Mouse (Mus musculus): Measurements from ENCODE around the gene Arhgef2. TPM values are rescaled to one million over a fixed set of nuclear protein-coding genes. Genes with fewer than 3 reads are reported as not detected.
"Not testable (repeated sequence)": the region's sequence is repeated elsewhere in the genome, so short reads cannot be mapped to it uniquely, and the experiment has no call there.

Gene Arhgef2
- total RNA-seq (2021), result 100 to 1,000 TPM; 250 to 281 TPM

DNA sequence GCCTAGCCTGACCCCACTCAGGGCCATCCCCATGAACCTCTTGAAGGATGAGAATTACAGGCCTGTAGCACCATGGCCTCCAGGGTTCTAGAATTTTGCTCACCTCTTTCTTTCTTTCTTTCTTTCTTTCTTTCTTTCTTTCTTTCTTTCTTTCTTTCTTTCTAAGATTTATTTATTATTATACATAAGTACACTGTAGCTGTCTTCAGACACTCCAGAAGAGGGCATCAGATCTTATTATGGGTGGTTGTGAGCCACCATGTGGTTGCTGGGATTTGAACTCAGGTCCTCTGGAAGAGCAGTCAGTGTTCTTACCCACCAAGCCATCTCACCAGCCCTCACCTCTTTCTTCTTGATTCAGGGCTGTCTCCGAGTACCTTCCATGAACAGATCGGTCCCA lies at the start of gene Arhgef2:
TSS of gene Arhgef2 (plus strand) at position 301 of the 400 bp plus-strand sequence.
- DNase-seq (ENCODE audit: low spot score in 2 of 2); intact Hi-C loops (cut with DNase I): not testable (repeated sequence)

- no peak for DNase-seq (ENCODE audit: low spot score in 2 of 2)
- intact Hi-C loops (cut with DNase I), result no loop called here
These were observed 49.1 kb upstream of the Arhgef2 start for GRCm38 (mm10) chr3:88556616-88557015.

GRCm38 (mm10) chr3:88559596-88559995 lies 46.2 kb upstream of the Arhgef2 start:
- intact Hi-C loops (cut with DNase I), result no loop called here
- no peak for DNase-seq (ENCODE audit: low spot score in 2 of 2)

DNA sequence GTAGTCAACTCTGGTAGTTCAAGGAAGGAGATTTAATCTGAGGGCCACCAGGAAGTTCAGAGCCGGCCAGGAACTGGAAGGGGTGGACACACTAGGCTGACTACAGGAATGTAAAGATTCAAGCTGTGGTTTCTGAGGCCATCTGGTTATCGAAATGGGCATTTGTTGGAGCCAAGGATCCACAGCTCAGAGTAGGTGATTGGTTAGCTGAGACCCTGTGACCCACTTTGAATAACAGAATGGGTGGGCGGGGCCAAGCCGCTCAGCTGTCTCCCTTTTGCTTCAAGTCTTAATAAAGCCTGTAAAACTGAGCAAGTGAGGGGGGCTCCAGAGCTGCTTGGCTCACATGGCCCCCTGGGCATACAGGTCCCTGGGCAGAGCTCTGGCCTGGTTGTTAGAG lies 43.8 kb upstream of the Arhgef2 start:
- intact Hi-C loops (cut with DNase I), result no loop called here

DNA sequence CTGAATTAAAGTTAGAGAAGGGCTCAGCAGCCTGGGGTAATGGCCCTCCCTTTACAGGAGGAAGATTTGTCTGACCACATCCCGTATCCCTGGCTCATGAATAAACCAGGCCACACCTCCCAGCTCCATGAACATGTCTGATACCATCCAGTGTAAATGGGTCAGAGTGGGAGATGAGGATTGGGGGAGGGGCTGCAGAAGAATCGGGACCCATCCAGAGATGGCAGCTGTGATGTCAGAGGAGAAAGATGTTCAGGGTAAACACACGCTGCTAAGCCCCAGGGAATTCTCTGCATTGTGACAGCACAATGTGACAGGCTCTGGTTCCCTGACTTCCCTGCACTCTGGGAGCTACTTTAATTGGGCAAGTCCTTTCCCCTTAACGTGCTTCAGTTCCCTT lies 42.3 kb upstream of the Arhgef2 start:
- DNase-seq (ENCODE audit: low spot score in 2 of 2), result no peak
- intact Hi-C loops (cut with DNase I), result no loop called here

More for the DNA sequence above, 43.8 kb upstream of the Arhgef2 start:
- no peak for DNase-seq (ENCODE audit: low spot score in 2 of 2)

GRCm38 (mm10) chr3:88563966-88564365 lies 41.8 kb upstream of the Arhgef2 start:
- intact Hi-C loops (cut with DNase I), result no loop called here
- DNase-seq (ENCODE audit: low spot score in 2 of 2), result no peak

DNA sequence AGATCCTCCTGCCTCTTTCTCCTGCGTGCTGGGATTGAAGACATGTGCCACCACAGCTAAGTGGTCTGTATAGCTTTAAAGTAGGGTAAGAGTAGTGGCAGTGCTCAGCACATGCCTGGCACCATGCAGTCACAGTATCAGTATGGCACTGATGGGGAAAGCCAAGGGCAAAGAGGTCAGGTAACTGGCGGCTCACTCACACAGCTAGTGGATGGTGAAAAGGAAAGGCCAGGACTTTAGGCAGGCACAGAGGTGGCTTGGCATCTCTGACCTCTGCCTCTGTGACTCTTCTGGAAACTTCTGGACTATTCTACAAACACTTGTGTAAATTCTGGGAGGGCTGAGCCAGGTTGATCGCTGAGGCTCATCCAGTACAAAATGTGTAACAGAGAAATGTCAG lies 39.6 kb upstream of the Arhgef2 start:
- intact Hi-C loops (cut with DNase I), result no loop called here

DNA sequence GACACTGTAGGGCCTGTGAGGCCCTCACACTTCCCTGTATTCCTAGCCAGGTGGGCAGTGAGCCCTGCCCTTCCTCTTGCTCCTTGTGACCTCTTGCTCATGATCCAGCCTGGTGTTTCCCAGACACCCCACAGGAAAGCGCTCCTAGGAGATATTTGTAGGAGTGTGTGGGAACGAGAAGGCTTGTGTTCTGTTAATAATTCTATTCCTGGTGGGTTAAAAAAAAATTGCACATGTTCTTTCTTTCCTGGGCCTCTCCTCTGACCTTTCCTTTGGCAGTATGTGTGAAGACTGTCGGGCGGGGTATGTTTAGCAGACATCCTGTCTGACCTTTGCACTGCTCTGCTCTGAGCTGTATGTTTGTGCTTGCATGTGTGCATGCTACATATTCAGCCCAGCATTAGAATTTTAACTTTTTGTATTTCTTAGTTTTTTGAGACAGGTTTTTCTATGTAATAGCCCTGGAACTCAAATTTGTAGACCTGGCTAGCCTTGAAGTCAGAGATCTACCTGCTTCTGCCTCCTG lies 39.2 kb upstream of the Arhgef2 start:
- no peak for DNase-seq (ENCODE audit: low spot score in 2 of 2)
- intact Hi-C loops (cut with DNase I), result no loop called here

More for the DNA sequence above, 39.6 kb upstream of the Arhgef2 start:
- DNase-seq (ENCODE audit: low spot score in 2 of 2), result no peak

GRCm38 (mm10) chr3:88567892-88568291 lies 37.9 kb upstream of the Arhgef2 start:
- intact Hi-C loops (cut with DNase I), result no loop called here

GRCm38 (mm10) chr3:88568615-88569014 lies 37.2 kb upstream of the Arhgef2 start:
- no peak for DNase-seq (ENCODE audit: low spot score in 2 of 2)
- intact Hi-C loops (cut with DNase I), result no loop called here

More at GRCm38 (mm10) chr3:88567892-88568291, 37.9 kb upstream of the Arhgef2 start:
- no peak for DNase-seq (ENCODE audit: low spot score in 2 of 2)

GRCm38 (mm10) chr3:88569093-88569492 lies 36.7 kb upstream of the Arhgef2 start:
- no peak for DNase-seq (ENCODE audit: low spot score in 2 of 2)
- intact Hi-C loops (cut with DNase I), result no loop called here

DNA sequence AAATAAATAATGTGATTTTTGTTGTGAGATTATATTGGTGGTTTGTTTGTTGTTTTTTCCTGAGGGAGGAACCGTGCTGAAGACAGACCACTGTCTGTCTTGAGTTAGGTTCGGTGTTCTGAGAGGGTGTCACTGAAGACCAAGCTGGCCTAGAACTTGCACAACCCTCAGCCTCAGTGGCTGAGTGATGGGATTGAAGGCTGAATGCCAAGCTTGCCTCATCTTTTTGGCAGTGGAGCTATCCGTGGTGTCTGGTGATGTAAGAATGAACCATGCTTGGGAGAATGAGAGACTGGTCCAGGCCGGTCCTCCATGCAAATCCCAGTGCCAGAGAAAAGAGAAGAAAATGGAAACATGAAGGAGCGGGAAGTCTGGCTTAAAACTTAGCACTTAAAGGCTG lies 36.1 kb upstream of the Arhgef2 start:
- DNase-seq (ENCODE audit: low spot score in 2 of 2), result no peak
- intact Hi-C loops (cut with DNase I), result no loop called here

GRCm38 (mm10) chr3:88570341-88570740 lies 35.4 kb upstream of the Arhgef2 start:
- intact Hi-C loops (cut with DNase I), result no loop called here

DNA sequence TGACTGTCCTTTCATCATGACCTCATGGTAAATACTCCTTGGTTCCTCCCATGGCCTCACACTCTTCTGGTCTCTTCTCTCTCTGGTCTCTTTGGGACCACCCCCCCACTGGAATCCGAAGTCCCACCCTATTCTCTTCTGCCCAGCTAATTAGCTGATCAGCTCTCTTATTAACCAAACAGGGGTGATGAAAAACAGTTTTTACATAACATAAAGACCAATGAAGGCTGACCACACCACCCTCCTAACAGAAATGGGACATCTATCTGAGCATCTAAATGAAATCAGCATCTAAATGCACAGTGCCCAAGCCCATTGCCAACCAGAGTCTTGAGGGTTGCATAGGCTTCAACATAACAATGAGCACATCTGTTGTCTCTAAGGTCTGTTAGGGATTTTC lies 33.9 kb upstream of the Arhgef2 start:
- intact Hi-C loops (cut with DNase I), result no loop called here

More at GRCm38 (mm10) chr3:88570341-88570740, 35.4 kb upstream of the Arhgef2 start:
- no peak for DNase-seq (ENCODE audit: low spot score in 2 of 2)

DNA sequence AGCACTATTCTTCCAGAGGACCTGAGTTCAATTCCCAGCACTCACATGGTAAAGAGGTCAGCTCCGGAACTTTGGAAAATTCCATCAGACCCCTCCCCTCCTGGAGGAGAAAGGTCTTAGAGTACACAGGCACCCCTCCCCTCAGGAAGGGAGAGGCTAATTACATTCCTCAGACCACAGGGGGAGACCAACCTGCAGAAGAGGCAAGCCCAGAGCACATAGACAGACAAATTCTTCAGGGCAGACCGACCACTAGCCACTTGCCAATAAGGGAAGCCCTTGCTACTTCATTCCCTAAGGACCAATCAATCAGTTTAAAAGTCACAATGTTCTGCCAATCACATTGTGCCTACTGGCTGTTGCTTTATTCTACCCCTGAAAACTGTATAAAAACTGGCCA lies 32.9 kb upstream of the Arhgef2 start:
- DNase-seq (ENCODE audit: low spot score in 2 of 2), result no peak
- intact Hi-C loops (cut with DNase I), result no loop called here

More for the DNA sequence above, 33.9 kb upstream of the Arhgef2 start:
- no peak for DNase-seq (ENCODE audit: low spot score in 2 of 2)

GRCm38 (mm10) chr3:88573810-88574209 lies 32.0 kb upstream of the Arhgef2 start:
- no peak for DNase-seq (ENCODE audit: low spot score in 2 of 2)
- intact Hi-C loops (cut with DNase I), result no loop called here

GRCm38 (mm10) chr3:88575540-88575939 lies 30.2 kb upstream of the Arhgef2 start, which contains the start of gene Ssr2:
Gene Ssr2, plus strand, starts transcription at chr3:88575876.
- DNase-seq (ENCODE audit: low spot score in 2 of 2), result no peak
- intact Hi-C loops (cut with DNase I), result no loop called here

GRCm38 (mm10) chr3:88577846-88578245 lies 27.9 kb upstream of the Arhgef2 start:
- intact Hi-C loops (cut with DNase I), result loop anchor here (2.0 kb wide), 1 partner anchor 47 kb away; no protein-coding TSS in a partner anchor
- not testable (repeated sequence) for DNase-seq (ENCODE audit: low spot score in 2 of 2)

DNA sequence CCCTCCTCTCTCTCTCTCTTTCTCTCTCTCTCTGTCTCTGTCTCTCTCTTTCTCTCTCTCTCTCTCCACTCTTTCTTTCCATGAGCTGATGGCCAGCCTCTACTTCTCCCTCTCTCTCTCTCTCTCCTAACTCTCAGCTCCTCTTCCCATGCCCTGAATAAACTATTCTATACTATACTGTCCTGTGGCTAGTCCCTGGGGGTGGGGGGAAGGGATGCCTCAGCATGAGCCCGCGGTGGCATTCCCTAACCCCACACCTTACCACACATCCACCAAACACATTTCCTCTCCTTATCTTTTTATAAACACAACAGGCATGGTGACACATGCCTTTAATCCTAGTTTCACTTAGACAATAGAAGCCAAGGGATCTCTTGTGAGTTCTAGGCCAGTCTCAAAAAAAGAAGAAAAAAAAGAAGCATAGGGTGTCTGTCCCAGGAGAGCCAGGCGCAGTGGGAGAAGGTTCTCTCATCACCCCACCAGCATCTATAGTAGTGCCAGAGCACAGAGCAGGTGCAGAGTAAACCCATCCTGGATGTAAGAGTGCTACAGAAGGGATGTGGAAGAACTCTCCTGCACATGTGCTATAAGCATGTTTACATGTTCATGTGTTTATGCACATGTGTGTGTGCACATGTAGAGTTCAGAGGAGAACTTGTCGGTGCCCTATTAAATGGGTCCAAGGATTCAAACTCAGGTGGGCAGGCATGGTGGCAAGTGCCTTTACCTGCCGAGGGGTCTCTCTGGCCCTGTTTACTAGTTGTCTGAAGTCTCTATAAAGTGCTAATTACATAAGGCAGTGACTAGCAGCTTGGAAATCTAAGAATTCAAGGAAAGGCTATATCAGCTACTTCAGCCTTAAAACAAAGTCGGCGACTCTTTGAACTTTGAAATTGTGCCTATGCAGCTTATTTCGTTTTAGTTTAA lies 27.0 kb upstream of the Arhgef2 start:
- intact Hi-C loops (cut with DNase I), result no loop called here
- DNase-seq (ENCODE audit: low spot score in 2 of 2), result no peak

GRCm38 (mm10) chr3:88579454-88580117 lies 26.2 kb upstream of the Arhgef2 start:
- peak; percentile 79 to 80 for DNase-seq (ENCODE audit: low spot score in 2 of 2)
- intact Hi-C loops (cut with DNase I), result no loop called here
